Mouse (Mus musculus) right cerebral cortex, postnatal 10 days (tissue): ENCODE measurements around the gene Gba.
"Not testable (repeated sequence)": the region's sequence is repeated elsewhere in the genome, so short reads cannot be mapped to it uniquely, and the experiment has no call there.

ENCODE experiments used
- DNase-seq, 2 experiments: peaks; one replicate each; pipeline ENCODE4 v3.0.0; 2021; ENCODE audit warnings: low spot score in 2 of 2

The Gba gene

DNA sequence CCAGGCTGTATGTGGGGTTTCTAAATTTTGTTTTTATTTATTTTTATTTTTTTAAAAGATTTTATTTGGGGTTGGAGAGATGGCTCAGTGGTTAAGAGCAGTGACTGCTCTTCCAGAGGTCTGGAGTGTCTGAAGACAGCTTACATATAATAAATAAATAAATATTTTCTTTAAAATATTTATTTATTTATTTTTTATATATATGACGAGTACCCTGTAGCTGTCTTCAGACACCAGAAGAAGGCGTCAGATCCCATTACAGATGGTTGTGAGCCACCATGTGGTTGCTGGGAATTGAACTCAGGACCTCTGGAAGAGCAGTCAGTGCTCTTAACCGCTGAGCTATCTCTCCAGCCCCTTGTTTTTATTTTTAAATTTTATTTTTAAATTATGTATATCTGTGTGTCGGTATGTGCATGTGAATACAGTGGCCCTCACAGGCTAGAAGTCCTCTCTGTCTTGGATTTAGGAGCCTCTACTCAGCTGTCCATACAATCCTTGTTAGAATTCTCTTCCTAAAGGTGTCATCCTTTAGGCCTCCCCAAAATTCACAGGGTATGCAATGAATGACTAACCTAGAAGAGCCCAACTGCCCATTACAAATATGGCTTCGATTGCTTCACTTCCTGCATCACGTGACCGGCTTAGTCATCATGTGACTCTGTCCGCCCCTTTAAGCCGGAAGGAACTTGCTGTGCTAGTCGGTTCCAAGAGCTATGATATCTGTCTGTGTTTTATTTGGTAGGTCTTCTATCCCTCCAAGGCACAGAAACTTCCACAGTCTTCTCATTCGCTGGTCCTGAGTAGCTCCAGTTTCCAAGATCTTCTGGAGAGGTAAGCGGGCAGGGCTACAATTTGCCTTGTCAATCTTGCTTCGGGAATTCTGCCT, at the start of gene Gba:
Gba (plus strand) TSS at position 676 of the 889 bp plus-strand sequence.
- DNase-seq, result peak; percentile 93

DNA sequence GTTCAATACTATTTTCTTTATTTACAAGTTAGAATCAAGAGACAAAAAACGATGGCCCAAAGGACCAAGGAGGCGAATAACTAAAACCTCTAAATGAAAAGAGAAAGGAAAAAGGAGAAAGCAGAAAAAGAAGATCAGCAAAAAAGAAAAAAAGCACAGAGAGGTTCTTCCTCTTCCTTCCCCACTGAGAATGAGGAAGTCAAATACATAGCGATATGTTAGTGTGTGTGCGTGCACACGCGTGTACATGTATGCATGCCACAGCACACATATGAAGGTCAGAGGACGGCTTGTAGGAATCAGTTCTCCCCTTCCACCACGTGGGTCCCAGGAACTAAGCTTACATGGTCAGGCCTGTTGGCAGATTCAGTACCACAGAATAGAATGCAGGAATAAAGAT, 45.8 kb upstream of the Gba start:
- DNase-seq, result no peak

DNA sequence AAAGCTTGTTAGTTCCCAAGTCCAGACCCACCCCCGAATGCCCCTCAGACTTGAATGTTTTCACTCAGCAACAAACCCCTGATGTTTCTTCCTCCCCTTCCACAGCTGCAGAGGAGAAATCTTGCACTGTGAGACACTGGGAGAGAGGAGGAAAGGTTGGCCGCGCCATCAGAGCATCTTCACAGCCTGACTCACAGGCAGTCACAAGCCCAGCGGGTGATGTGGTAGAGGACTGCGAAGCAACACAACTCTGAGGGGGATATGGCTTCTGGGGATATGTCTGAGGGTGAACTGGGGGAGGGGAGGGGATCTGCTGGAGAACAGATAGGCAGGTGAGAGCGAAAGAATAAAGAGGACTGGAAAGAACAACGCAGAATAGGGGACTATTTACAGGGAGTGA, 44.1 kb upstream of the Gba start:
- no peak for DNase-seq

DNA sequence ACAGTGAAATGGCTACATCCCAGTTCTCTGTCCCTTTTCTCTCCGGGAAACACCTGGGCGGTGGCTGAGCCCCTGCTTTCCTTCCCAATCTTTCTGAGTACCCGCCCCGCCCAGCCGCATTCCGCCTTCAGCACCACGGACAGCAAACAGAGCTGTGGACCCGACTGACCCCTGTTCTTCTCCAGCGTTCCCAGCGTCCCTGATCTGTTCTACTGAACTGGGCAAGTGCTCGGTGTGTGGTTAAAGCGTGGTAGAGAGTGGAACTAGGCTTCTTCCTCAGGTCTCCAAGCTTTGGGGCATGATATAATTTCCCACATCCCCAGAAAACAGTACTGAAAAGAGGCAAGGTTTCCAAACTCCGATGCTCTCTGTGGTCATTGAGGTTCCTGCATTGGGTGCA, 43.5 kb upstream of the Gba start:
- DNase-seq, result no peak

DNA sequence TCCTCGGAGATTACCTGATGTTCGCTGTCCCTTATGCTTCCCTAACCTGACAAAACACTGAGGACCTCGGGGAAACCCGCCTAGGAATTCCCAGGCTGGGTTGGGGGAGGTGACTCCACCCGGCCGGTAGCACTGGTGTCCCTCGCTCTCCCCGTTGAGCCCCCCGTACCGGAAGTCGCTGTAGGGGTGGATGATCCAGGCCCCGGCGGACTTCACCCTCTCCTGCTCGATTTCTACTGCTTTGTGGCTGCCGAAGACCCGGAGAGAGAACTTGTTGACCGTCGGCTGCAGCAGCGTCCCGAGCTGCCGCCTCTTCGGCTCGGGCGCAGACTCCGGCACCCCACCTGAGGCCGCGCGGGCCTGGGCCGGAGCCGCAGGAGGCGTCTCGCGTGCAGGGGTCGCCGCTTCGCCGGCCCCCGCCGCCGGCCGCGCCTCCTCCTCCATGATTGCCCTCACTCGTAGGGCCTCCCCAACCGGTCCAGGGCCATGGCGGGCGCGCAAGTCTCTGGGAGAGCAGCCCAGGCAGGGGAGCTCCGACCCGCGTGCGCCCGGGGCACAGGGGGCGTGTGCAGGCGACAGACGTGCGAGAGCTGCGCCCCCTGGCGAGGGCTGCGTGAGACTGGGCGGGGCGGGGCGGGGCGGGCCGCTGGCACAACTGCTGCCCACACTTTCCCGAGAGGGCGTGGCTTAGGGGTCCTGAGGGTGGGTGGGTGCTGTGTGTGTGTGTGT, 42.9 kb upstream of the Gba start, which contains the start of gene Hcn3:
Hcn3 (minus strand) TSS at position 581 of the 729 bp plus-strand sequence.
- peak; percentile 69 to 79 for DNase-seq

DNA sequence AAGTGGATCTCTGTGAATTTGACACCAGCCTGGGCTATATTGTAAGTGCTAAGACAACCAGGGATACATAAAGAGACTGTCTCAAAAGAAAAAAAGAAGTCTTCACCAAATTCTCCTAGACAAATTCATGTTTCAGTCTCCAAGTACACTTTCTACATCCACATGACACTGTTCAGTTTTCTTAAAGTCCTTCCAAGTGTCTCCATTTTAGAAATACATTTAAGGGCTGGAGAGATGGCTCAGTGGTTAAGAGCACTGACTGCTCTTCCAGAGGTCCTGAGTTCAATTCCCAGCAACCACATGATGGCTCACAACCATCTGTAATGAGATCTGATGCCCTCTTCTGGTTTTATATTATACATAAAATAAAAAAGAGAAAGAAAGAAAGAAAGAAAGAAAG, 41.5 kb upstream of the Gba start:
- DNase-seq, result not testable (repeated sequence)

DNA sequence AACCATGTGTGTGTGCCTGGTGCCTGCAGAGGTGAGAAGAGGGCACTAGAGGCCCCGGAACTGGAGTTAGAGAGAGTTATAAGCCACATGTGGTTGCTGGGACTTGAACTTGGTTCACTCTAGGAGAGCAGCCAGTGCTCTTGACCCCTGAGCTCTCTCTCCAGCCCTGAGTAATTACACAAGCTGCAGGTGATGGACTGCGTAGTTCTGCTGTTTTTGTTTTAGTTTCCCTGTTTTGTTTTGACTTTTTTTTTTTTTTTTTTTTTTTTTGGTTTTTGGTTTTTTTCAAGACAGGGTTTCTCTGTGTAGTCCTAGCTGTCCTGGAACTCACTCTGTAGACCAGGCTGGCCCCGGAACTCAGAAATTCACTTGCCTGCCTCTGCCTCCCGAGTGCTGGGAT, 40.9 kb upstream of the Gba start:
- no peak for DNase-seq

DNA sequence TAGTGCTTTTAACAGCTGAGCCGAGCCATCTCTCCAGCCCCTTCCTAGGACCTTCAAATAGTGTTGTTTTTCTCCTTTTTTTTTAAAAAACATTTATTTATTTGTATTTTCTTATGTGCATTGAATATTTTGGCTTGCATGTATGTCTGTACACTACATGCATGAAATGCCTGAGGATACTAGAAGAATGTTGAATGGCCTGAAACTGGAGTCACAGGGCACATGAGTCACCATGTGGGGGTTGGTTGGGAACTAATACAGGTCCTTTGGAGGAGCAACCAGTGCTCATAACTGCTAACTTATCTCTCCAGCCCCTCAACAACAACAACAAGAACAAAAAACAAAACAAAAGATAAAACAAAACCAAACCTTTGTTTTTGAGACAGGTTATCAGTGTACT, 39.6 kb upstream of the Gba start:
- no peak for DNase-seq

DNA sequence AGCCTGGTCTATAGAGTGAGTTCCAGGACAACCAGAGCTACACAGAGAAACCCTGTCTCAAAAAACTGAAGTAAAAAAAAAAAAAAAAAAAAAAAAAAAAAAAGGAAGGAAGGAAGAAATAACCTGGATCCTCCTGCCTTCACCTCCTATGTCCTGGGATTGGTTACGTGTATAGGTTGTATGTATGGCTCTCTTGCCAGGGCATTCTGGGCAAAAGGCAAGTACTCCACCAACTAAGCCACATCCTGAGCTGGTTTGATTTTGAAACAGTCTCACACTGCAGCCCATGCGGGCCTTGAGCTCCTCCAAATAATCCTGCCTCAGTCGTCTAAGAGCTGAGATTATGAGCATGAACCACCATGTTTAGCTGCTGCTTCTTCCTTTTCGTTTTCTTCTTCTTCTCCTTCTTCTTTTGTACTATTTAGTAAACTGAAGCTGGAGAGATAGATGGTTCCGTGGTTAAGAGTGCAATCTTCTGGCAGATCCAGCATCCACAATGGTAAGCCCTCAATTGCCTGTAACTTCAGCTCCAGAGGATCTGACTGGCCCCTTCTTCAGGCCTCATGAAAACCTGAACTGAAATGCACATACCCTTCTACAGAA, 39.0 kb upstream of the Gba start:
- no peak for DNase-seq

DNA sequence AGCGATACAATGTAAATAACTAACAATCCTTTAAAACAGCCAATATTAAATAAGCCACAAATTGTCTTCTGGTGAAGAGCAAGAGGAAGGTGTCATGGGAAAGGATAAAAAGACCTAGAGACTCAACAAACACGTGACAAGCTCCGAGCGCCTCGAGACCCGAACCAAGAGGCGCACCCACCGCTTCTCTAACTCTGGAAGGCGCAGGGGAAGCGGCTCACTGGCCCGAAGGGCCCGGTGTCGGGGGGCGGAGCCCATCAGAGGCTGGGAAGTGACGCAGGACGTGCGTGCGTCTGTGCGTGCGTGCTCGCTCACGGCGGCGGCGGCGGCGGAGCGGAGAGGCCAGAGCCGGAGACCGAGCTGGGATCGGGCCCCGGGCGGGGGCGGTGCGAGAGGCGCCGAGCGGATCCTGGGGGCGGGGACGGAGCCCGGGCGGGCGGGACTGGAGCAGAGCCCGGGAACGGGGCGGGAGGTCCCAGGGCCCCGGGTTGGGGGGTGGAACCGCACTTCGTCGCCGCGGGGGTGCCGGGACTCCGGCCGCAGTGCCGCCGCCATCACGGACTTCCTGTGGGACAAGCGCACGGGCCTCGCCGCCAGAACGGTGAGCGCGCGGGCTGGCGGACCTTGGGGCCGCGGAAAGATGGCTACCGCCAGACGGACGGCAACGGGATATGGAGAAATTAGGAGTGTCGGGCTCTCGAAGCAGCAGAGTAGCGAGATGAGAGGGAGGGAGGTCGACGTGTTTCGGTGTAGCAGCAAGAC, 38.0 kb upstream of the Gba start, which contains the start of gene Clk2:
Clk2 (plus strand) TSS at position 290 of the 762 bp plus-strand sequence.
- peak; percentile 95 to 96 for DNase-seq

DNA sequence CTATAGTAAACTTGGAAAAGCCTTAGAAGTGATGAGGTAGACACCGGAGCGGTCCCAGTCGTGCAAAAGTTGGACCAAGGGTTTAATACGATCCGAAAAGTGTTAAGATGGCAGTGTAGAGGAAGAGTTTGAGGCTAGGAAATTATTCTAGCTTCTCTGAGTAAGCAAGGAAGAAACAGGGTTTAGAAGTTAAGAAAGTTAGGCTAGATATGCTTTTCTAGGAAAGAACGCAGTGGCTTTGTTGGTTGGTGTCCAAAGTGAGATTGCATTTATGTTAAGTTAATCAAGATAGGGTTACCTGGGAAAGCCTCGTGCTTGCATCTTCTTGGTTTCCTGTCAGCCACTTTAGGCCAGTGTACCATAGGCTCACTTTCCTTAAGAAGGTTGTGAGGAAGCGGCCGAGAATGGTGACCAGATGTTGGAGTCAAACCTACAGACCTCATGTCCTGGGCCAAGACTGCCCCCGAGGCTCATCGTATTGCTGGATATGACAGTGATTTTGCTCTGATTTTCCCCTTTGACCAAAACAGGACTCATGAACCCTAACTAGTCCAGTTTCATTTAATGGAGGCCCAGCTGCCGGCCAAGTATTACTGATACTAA, 37.4 kb upstream of the Gba start:
- no peak for DNase-seq

DNA sequence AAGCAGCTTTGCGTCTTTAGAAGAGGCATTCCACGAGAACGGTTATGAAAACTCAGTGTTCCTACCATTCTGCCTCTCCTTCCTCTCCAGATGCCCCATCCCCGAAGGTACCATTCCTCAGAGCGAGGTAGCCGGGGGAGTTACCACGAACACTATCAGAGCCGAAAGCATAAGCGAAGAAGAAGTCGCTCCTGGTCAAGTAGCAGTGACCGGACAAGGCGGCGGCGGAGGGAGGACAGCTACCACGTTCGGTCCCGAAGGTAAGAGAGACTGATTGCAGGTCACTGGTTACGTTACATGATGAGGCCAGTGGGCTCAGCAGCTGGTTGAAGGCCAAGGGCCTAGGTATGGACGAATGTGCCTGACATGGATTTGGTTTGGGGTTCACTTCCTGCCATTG, 35.8 kb upstream of the Gba start:
- DNase-seq, result no peak

DNA sequence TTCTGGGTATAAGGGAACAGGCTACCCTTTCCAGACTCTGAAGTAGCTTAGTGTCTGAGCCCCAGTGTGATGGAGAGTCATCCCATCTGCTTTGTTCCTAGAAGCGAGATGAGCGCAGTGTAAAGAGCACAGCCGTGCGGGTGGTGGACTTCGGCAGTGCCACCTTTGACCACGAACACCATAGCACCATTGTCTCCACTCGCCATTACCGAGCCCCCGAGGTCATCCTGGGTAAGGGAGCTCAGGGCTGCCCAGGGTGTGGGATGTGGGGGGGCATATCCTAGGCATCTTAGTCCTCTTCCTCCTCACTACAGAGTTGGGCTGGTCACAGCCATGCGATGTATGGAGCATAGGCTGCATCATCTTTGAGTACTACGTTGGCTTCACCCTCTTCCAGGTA, 27.9 kb upstream of the Gba start:
- no peak for DNase-seq

DNA sequence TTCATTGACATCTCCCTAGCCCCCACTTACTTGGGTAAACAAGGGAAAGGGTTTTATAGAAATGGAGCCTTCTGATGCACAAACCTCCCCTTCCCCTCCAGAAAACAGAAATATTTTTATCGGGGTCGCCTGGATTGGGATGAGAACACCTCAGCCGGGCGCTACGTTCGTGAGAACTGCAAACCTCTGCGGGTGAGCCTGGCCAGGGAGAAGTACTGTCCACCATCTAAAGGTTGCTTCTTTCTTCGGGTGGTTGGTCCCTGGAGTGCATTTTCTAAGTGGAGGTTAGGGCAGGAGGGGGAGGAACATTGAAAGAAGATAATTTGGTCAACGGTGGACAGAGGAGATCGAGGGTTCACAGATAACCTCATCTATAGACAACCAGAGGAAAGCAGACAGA, 27.2 kb upstream of the Gba start:
- no peak for DNase-seq

DNA sequence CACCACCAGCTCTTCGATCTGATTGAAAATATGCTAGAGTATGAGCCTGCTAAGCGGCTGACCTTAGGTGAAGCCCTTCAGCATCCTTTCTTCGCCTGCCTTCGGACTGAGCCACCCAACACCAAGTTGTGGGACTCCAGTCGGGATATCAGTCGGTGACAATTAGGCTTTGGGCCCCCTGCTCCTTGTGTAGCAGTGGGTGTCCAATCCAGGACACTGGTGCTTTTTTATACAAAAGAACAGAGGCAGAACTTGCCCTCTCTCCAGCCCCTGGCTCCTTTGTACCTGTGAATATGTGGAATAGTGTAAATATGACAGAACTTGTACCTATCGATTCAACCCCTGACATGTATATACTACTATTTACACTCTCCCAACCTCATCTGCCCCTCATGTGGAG, 26.3 kb upstream of the Gba start:
- no peak for DNase-seq

DNA sequence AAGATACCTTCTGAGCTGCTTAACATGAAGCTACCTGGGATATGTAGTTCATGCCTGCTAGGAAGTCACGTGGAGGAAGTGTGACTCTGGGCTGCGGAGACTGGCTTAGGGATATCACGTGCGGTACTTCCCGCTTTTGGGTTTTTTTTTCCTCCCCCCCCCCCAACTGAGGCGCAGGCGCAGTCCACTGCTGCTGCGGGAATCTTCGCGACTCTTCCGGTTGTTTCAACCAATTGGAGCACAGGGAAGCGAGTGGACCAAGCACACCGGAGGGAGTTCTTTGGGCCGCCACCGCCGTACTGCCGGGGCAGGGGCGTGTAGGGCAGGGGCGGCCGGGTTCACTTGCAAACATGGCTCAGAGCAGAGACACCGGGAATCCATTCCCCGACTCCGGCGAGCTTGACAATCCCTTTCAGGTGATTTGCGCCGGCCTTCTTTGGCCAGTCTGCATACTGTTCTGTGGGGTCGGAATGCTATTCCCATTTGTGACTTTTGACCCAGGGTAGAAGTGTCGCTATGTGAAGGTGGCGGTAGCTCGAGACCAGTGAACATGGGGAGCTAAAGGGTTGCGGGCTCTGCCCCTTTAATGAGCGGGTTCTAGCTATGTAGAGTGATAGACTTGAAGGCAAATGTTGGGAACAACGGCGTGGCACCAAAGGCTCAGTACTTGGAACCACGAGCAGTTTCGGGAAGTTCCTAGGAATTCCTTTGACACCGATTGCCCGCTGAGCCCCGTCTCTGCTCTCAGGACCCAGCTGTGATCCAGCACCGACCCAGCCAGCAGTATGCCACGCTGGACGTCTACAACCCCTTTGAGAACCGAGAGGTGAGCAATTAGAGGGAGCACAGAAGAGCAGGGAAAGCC, 25.3 kb upstream of the Gba start, which contains the start of gene Scamp3:
Scamp3 (plus strand) TSS at position 232 of the 865 bp plus-strand sequence.
- peak; percentile 92 to 96 for DNase-seq

DNA sequence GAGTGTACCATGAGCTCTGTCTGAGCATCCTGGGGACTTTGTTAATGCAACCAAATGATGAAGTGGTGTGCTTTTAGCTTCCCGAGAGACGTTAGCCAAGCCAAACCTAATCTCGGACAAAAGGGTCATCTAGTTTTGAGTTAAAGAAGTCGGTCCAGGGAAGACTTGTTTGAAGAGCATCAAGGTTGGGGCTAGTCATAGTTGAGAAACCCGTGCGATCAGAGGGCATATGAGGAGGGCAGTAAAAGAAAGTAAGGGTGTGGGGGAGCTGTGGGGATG, 24.7 kb upstream of the Gba start:
- no peak for DNase-seq

DNA sequence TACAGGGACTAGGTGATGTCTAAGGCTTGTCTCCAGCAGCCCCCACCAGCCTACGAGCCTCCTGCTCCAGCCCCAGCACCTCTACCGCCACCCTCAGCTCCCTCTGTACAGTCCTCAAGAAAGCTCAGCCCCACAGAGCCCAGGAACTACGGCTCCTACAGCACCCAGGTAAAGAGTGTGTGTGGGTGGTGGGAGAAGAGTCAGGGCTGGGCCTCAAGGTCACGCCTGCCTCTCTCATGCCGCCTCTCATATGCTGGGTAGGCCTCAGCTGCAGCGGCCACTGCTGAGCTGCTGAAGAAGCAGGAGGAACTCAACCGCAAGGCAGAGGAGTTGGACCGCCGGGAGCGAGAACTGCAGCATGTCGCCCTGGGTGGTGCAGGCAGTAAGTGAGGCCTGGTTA, 23.7 kb upstream of the Gba start:
- peak in 1 of 2 experiments; percentile 37 for DNase-seq

DNA sequence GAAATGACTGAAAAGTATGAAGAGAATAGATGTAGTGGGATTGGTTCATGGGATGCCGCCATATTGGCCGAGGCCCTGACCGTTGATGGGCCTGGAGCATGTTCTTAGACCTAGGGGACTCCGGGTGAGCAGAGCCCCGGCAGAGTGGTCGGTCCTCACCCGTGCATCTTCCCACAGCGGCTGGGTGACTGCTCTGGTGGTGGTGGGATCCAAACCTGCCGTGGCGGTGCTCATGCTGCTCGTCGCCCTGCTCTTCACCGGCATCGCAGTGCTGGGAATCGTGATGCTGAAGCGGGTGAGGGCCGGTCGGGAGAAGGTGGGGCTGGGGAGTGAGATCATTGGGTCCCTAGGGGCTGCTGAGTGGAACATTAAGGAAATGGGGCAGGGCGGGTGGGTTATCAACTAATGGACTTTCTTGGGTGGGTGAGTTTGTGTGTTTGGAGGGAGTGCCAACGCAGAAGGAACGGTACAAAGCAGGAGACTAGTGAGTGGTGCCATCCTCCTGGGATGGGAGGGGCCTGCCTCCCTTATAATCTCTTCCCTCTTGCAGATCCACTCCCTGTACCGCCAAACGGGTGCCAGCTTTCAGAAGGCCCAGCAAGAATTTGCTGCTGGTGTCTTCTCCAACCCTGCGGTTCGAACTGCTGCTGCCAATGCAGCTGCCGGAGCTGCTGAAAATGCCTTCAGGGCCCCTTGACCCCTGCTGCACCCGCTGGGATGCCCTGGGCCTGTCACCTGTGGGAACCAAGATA, 20.8 kb upstream of the Gba start:
- DNase-seq, result peak in 1 of 2 experiments; percentile 33
